Mouse (Mus musculus): ENCODE results near the gene Evpl. TPM values are rescaled to one million over a fixed set of nuclear protein-coding genes. Genes with fewer than 3 reads are reported as not detected.
A peak's percentile ranks its signal among the peaks of the same experiment; 100 is the strongest.

Gene Evpl
- polyA plus RNA-seq, 1 experiment from 2014 or later, result 1.1 TPM

- no peaks in the 10 kb centered on the region for H3K9me3 ChIP-seq (ENCODE audit: control insufficient read depth, low read length)
- H3K27ac ChIP-seq (replicated peaks; ENCODE audit: low read depth, low read length), result peak within 1 kb of the TSS; percentile 89
- 0 out of 2 replicates have a peak, but pooled peaks cover 3% of the 10 kb centered on the region for H3K4me1 ChIP-seq (ENCODE audit: control insufficient read depth, insufficient read depth, low read length)
- H3K9ac ChIP-seq (ENCODE audit: low read length), result peak within 1 kb of the TSS; percentile 89
- peak; percentile 96 for ATAC-seq (ENCODE audit: insufficient number of reproducible peaks, low FRiP score, low TSS enrichment, low read depth)
- H3K4me2 ChIP-seq (ENCODE audit: low read depth, severe bottlenecking), result peak within 1 kb of the TSS; percentile 82
- under 1% methylated on average over 62 of the region's 62 CpGs for WGBS
- peak; percentile 96 for DNase-seq (ENCODE audit: low spot score)
- no peaks in the 10 kb centered on the region for H3K27me3 ChIP-seq (ENCODE audit: control insufficient read depth, insufficient read depth, low read length)
- peak within 1 kb of the TSS; percentile 82 for H3K4me3 ChIP-seq (ENCODE audit: low read depth, low read length)
- peaks cover 4% of the 10 kb centered on the region; the same call in 1 of the 2 replicates for H3K36me3 ChIP-seq (ENCODE audit: control insufficient read depth, insufficient read depth, low read length)
Measured at GRCm38 (mm10) chr11:116198639-116199531, 39.0 kb downstream of the Evpl start, which contains the start of the genes Ten1 and Acox1. TSS of gene Ten1 (plus strand) at chr11:116198855. TSS of gene Acox1 (minus strand) at chr11:116199045.

GRCm38 (mm10) chr11:116198132-116198531, 39.7 kb downstream of the Evpl start:
- ATAC-seq (ENCODE audit: insufficient number of reproducible peaks, low FRiP score, low TSS enrichment, low read depth) (no peak), DNase-seq (ENCODE audit: low spot score) (no peak)
- Histone ChIP-seq H3K27me3 (ENCODE audit: control insufficient read depth, insufficient read depth, low read length) (no peaks in the 10 kb centered on the region), H3K36me3 (ENCODE audit: control insufficient read depth, insufficient read depth, low read length) (peaks cover 4% of the 10 kb centered on the region; the same call in 1 of the 2 replicates), H3K9me3 (ENCODE audit: control insufficient read depth, low read length) (no peaks in the 10 kb centered on the region), H3K9ac (ENCODE audit: low read length) (peak overlapping the region; percentile 89), H3K27ac (replicated peaks; ENCODE audit: low read depth, low read length) (peak overlapping the region; percentile 12; the same call in 1 of the 2 replicates), H3K4me3 (ENCODE audit: low read depth, low read length) (peak overlapping the region; percentile 82), H3K4me2 (ENCODE audit: low read depth, severe bottlenecking) (peak overlapping the region; percentile 82), H3K4me1 (ENCODE audit: control insufficient read depth, insufficient read depth, low read length) (0 out of 2 replicates have a peak, but pooled peaks cover 3% of the 10 kb centered on the region)
- 24% methylated on average over 13 of the region's 13 CpGs for WGBS

GRCm38 (mm10) chr11:116197584-116197906, 40.3 kb downstream of the Evpl start:
- H3K9ac ChIP-seq (ENCODE audit: low read length), result no peak overlapping the region

GRCm38 (mm10) chr11:116196866-116197583, 40.9 kb downstream of the Evpl start:
- Histone ChIP-seq H3K36me3 (ENCODE audit: control insufficient read depth, insufficient read depth, low read length) (peaks cover 2% of the 10 kb centered on the region; the same call in 1 of the 2 replicates), H3K4me1 (ENCODE audit: control insufficient read depth, insufficient read depth, low read length) (0 out of 2 replicates have a peak, but pooled peaks cover 3% of the 10 kb centered on the region), H3K9ac (ENCODE audit: low read length) (no peak overlapping the region), H3K27ac (replicated peaks; ENCODE audit: low read depth, low read length) (no peak overlapping the region), H3K4me3 (ENCODE audit: low read depth, low read length) (0 out of 2 replicates have a peak overlapping the region, but pooled peaks have one; percentile 6), H3K27me3 (ENCODE audit: control insufficient read depth, insufficient read depth, low read length) (no peaks in the 10 kb centered on the region), H3K9me3 (ENCODE audit: control insufficient read depth, low read length) (no peaks in the 10 kb centered on the region), H3K4me2 (ENCODE audit: low read depth, severe bottlenecking) (peak overlapping the region; percentile 15; the same call in 1 of the 2 replicates)
- DNase-seq (ENCODE audit: low spot score) (no peak), ATAC-seq (ENCODE audit: insufficient number of reproducible peaks, low FRiP score, low TSS enrichment, low read depth) (no peak)
- 94% methylated on average over 18 of the region's 18 CpGs for WGBS

More at GRCm38 (mm10) chr11:116197584-116197906, 40.3 kb downstream of the Evpl start:
- no peaks in the 10 kb centered on the region for H3K27me3 ChIP-seq (ENCODE audit: control insufficient read depth, insufficient read depth, low read length)
- 0 out of 2 replicates have a peak overlapping the region, but pooled peaks have one; percentile 6 for H3K4me3 ChIP-seq (ENCODE audit: low read depth, low read length)
- H3K36me3 ChIP-seq (ENCODE audit: control insufficient read depth, insufficient read depth, low read length), result peaks cover 4% of the 10 kb centered on the region; the same call in 1 of the 2 replicates
- 0 out of 2 replicates have a peak, but pooled peaks cover 3% of the 10 kb centered on the region for H3K4me1 ChIP-seq (ENCODE audit: control insufficient read depth, insufficient read depth, low read length)
- H3K4me2 ChIP-seq (ENCODE audit: low read depth, severe bottlenecking), result peak overlapping the region; percentile 15; the same call in 1 of the 2 replicates
- no peak overlapping the region for H3K27ac ChIP-seq (replicated peaks; ENCODE audit: low read depth, low read length)
- DNase-seq (ENCODE audit: low spot score), result no peak
- H3K9me3 ChIP-seq (ENCODE audit: control insufficient read depth, low read length), result no peaks in the 10 kb centered on the region
- no peak for ATAC-seq (ENCODE audit: insufficient number of reproducible peaks, low FRiP score, low TSS enrichment, low read depth)
- WGBS, result 89% methylated on average over 6 of the region's 6 CpGs

- 90% methylated on average over 3 of the region's 3 CpGs for WGBS
- H3K27ac ChIP-seq (replicated peaks; ENCODE audit: low read depth, low read length), result no peak overlapping the region
- no peak overlapping the region for H3K4me3 ChIP-seq (ENCODE audit: low read depth, low read length)
- H3K4me1 ChIP-seq (ENCODE audit: control insufficient read depth, insufficient read depth, low read length), result 0 out of 2 replicates have a peak, but pooled peaks cover 3% of the 10 kb centered on the region
- no peaks in the 10 kb centered on the region for H3K27me3 ChIP-seq (ENCODE audit: control insufficient read depth, insufficient read depth, low read length)
- no peak overlapping the region for H3K4me2 ChIP-seq (ENCODE audit: low read depth, severe bottlenecking)
- no peak for DNase-seq (ENCODE audit: low spot score)
- H3K9ac ChIP-seq (ENCODE audit: low read length), result no peak overlapping the region
- H3K9me3 ChIP-seq (ENCODE audit: control insufficient read depth, low read length), result no peaks in the 10 kb centered on the region
- peaks cover 4% of the 10 kb centered on the region for H3K36me3 ChIP-seq (ENCODE audit: control insufficient read depth, insufficient read depth, low read length)
- ATAC-seq (ENCODE audit: insufficient number of reproducible peaks, low FRiP score, low TSS enrichment, low read depth), result no peak
Measured at GRCm38 (mm10) chr11:116196336-116196735, 41.5 kb downstream of the Evpl start.

- Histone ChIP-seq H3K4me3 (ENCODE audit: low read depth, low read length) (no peak overlapping the region), H3K4me1 (ENCODE audit: control insufficient read depth, insufficient read depth, low read length) (0 out of 2 replicates have a peak, but pooled peaks cover 3% of the 10 kb centered on the region), H3K27me3 (ENCODE audit: control insufficient read depth, insufficient read depth, low read length) (no peaks in the 10 kb centered on the region), H3K27ac (replicated peaks; ENCODE audit: low read depth, low read length) (no peak overlapping the region), H3K9me3 (ENCODE audit: control insufficient read depth, low read length) (no peaks in the 10 kb centered on the region), H3K36me3 (ENCODE audit: control insufficient read depth, insufficient read depth, low read length) (peaks cover 8% of the 10 kb centered on the region), H3K4me2 (ENCODE audit: low read depth, severe bottlenecking) (no peak overlapping the region), H3K9ac (ENCODE audit: low read length) (no peak overlapping the region)
- no peak for ATAC-seq (ENCODE audit: insufficient number of reproducible peaks, low FRiP score, low TSS enrichment, low read depth)
- DNase-seq (ENCODE audit: low spot score), result no peak
- 81% methylated on average over 5 of the region's 5 CpGs for WGBS
Measured at GRCm38 (mm10) chr11:116195252-116195651, 42.6 kb downstream of the Evpl start.

- ATAC-seq (ENCODE audit: insufficient number of reproducible peaks, low FRiP score, low TSS enrichment, low read depth), result no peak
- H3K9ac ChIP-seq (ENCODE audit: low read length), result no peak overlapping the region
- no peaks in the 10 kb centered on the region for H3K27me3 ChIP-seq (ENCODE audit: control insufficient read depth, insufficient read depth, low read length)
- H3K27ac ChIP-seq (replicated peaks; ENCODE audit: low read depth, low read length), result no peak overlapping the region
- WGBS, result 98% methylated on average over 8 of the region's 8 CpGs
- no peaks in the 10 kb centered on the region for H3K9me3 ChIP-seq (ENCODE audit: control insufficient read depth, low read length)
- no peak overlapping the region for H3K4me2 ChIP-seq (ENCODE audit: low read depth, severe bottlenecking)
- 0 out of 2 replicates have a peak, but pooled peaks cover 2% of the 10 kb centered on the region for H3K4me1 ChIP-seq (ENCODE audit: control insufficient read depth, insufficient read depth, low read length)
- H3K36me3 ChIP-seq (ENCODE audit: control insufficient read depth, insufficient read depth, low read length), result peaks cover 8% of the 10 kb centered on the region
- no peak overlapping the region for H3K4me3 ChIP-seq (ENCODE audit: low read depth, low read length)
- no peak for DNase-seq (ENCODE audit: low spot score)
Measured at GRCm38 (mm10) chr11:116194619-116195018, 43.3 kb downstream of the Evpl start.
